Mouse (Mus musculus) R1 (cell line): ENCODE data around the gene Nkain1.
A peak's percentile ranks its signal among the peaks of the same experiment; 100 is the strongest.

Source experiments
- DNase-seq: peaks from one replicate; pipeline ENCODE4 v3.0.0-alpha.2; 2018; ENCODE audit warnings: low read depth, low spot score

The Nkain1 gene

DNA sequence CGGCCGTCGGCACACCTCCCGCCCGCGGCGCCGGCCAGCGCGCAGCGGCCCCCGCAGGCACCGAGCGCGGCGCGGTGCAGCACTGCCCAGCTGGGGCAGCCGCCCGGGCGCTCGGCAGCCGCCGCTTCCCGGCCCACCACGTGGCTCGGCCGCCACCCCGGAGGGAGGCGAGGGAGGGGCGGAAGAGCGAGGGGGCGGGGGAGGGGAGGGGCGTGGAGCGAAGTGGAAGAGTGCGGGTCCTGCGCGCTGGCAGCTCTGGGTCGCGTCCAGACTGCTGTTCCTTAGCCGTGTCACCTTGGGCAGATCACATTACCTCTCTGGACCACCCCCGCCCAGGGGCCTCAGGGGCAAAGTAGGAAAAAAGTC lies at the start of gene Nkain1:
Nkain1 (minus strand) TSS at position 126 of the 366 bp plus-strand sequence.
- DNase-seq = peak; percentile 68

DNA sequence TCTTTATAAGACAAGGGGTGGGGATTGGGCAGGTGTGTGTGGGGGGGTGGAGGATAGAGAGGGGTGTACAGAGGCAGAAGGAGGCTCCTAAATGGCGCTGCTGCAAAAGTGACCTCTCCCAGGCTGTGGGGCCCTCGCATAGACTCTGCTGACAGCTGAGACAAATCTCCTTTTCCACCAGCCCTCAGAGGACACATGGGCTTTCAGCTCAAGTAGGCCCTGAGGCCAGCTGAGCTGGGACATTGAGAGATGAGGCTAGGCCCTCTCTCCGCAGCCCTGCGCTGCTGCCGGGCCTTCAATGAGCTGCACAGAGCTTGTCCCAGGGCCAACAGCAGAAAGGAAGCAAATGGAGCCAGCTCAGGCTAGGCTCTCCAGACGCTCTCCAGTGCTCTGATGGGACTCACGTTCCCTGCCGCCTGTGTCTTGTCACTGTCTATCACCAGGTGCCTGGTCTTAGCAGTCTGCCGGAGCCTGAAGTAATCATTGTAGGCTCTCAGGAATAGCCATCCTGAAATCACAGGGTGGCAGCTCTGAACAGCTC lies 4.8 kb upstream of the Nkain1 start:
- no peak for DNase-seq

DNA sequence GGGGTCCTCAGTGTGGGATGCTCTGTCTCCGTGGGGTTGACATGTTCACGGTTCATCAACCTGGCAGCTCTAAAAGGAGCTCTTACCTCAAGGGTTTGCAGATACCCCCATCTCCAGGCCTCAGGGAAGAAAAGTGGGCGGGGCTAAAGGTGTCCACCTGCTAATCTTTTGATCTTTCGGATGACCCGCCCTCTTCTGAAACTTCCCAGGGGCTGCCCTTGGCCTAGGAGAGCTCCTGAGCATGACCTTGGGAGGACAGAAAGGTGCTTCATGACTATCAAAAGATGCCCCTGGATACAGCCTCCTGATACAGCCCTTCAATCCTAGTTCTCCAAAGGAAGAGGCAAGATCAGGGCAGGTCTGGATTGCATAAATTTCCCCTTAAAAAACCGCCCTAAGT lies 3.1 kb upstream of the Nkain1 start:
- DNase-seq = peak; percentile 48

DNA sequence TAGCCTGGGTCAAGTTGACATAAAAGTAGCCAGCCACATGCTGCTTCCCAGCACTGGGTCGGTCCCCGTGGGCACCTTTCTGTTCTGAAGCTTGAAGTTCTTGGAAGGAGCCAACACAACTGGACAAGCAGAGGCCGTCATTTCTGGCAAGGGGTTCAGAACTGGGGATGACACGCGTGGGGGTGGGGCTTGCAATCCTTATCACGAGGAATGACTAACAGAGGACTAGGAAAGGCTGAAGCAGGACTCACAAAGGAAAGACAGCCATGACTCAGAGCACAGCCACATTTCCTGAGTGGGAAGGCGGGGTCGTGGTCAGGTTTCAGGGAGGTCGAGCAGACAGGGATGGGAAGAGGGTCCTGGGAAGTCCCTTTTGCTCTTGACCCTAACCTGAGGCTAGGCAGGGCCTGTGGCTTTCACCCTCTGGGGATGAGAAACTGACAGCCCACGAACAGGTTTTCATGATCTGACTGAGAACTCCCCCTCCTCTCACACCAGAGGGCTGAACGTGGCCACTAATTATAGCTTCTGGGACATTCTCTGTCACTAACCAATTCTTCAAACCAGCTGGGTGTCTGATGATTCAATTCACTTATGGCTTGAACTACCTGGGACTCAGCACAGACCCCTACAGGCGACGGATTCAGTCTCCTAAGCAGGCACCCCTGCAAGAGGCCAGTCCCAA lies 2.4 kb upstream of the Nkain1 start:
- DNase-seq = no peak

DNA sequence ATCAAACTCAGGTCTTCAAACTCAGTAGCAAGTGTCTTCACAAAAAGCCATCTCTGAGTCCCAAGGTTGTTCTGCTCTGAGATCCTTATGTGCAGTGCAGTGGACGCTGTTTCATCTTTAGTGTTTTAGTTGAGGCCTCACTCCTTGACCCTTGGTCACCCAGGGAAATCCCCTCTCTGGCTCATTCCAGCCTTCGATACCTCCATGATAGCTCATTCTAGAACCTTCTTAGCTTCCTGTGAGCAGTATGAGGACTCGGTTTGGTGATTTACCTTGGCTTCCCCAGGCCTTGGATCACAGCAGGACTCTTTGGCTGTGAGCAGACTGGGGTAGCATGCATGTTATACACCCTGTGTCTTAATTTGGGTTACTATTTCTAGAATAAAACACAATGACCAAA lies 1.6 kb upstream of the Nkain1 start:
- DNase-seq = no peak

DNA sequence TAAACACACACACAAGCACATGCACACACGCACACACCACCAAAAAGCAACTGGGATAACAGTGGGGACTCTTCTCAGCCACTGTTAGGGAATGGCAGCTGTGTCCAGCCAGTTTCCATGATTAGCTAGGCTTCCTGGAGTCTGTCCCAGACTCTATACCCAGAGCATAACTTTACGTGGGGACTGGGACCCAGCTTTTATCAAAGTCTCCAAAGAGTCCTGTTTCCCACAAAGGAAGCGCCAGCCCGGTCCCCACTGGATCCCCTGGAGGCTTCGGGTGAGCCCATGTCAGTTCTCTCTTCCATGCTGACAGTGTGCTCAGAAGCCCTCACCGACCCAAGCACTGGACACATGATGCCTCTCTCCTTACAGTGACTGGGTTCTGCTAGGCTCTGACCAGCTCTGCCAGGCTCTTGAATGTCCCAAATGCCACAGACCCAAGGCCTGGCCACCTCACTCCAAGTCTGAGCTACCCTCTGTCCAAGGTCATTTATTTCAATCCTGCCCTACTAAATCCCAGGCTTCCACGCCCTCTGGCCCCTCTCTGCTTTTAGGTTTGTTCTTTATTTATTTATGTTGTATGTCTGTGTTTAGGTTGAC lies 988 bp upstream of the Nkain1 start:
- no peak for DNase-seq

DNA sequence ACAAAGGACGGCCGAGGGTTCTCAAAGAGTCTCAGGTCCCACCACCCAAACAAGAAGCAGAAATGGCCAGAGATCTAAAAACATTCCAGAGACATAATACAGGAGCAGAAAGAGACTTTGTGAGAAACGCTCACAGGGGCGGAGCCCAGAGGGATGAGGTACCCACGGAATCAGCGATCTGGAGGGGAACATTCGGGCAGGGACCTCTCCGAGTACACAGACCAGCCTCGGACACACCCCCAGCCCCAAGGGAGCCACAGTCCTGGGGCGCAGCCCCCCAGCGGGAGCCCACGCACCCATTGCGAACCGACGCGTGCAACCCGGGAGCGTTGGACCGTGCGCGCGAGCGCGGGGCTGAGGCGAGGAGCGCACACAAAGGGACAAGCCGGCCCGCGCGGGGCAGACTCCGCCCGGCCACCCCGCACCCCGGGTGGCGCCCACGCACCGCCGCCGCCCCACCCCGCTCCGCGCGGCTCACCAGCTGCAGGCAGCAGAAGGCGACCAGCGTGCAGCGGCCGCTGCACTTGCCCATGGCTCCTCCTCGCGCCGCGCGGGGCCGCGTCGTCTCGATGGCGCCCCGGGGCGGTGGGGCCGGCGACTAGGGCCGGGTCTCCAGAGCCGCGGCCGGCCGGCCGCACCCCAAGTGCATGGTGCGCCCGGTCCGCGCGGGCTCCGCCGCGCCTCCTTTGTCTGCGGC lies 474 bp downstream of the Nkain1 start:
- DNase-seq = peak; percentile 44

DNA sequence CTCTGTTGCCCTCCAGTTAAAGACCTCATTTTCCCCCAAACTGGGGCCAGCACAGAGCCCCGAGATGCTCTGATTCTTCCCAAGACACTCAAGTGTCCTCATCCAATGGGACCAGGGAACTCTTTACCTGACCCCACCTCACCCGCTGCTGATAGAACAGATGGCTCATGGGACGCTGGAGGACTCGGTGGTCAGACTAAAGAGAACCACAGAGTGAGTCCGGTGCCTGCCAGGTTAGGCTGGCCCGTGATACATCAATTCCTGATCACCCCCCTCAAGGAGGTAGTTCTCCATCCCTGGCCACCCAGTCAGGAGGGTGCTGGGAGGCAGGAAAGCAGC lies 992 bp downstream of the Nkain1 start:
- DNase-seq = no peak

DNA sequence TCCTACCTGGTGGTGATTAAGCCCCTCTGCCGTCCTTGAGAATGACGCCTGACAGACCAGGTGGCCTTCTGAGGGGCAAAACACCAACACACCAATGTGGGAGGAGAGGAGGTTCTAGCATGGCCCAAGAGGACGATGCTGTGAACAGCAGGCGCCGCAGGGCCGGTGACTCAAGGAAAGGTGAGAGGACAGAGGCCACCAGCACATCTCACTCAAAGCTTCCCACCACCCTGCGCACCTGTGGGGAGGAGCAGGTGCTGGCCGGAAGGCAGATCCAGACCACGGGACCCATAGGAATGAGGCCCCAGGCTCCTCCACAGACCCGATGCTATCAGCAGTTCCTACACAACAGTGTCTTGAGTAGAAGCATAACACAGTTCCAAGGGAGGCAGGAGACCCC lies 1.4 kb downstream of the Nkain1 start:
- DNase-seq = no peak

DNA sequence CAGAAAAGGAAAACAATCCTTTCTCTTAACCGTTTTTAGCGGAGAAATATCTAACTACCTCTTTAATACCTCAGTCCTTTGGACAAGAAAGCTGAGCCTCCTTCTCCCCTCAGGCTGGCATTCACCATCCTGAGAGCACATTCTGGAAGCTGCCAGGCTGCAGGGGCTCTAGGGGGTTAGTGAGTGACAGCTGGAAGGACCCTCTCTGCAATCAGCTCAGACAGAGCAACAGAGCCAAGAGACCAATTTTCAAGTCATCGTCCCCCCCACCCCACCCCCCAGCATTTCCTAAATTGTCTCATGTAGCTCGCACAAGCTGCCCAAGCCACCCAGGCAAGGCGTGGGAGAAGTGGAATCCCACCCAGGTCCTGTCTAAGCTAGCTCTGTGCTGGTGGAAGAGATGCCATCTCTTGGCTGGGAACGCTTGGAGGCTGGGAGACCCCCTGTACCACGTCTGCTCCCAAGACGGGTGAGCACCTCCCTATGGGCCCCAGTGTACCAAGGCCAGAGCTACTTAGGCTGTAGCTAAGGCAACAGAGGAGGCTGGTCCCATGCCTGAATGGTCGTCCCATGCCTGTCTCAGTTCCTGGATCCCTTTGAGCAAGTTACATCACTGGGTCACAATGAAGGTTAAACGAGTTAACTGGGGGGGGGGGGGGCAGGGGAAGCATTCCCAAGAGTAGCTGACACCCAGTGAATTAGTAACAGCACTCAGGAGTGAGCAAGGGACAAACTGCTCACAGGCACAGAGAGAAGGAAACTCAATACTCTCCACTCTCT lies 2.8 kb downstream of the Nkain1 start:
- DNase-seq = no peak

DNA sequence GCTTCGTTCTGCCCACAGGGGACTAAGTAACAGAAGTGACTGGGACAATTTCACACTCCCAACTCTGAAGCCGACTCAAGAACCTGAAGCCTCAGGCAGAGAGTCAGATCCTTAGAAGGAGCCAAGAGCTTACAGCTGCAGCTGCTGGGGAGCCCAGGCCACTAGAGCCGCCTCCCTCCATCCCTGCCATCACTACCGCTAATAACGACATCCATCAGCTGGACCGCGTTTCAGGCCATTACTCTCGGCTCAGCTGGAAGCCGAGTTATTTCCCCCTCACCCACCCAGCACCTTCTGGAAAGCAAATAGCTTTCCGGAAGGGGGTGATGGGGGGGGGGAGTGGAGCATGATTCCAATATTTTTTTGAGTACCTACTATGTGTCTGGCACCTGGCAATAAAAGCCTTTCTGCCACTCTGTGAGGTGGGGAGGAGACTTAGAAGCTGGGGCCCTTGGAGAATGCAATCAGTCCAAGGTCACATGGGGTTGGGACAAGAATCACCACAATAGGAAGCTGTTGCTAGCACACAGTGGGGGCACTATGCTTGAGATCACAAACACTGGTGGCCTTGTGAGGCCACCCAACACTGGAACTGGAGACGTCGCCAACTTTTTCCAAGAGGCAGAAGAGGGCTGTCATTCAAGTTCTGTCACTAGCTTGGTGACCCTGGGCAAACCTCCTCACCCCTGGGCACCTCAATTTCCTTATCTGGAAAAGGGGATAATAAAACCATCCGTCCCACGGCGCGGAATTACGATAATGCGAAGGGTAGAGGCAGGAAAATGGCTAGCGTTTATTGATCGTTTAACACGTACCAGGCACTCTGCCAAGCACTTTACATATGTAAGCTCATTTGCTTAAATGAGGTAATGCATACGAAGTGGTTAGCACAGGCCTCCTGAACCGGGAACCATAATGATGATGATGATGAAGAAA lies 5.7 kb downstream of the Nkain1 start:
- DNase-seq = no peak

DNA sequence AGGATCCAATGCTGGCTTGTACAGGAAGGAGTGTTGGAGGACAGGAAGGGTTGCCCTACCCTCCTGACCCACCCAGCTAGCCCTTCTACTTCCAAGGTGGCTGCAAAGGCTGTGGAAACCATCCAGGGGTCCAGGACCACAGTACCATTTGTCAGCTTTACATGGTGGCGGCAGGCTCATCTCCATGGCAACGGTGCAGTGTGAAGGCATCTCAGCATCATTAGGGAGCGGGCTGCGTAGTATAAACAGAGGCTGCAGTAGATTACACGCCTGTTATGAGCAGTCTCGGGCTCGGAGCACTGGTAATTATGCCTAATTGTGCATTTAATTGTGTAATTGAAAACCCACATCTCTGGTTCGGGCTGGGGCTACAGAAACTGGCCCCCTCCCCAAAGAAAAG lies 10.2 kb downstream of the Nkain1 start:
- DNase-seq = peak; percentile 32

DNA sequence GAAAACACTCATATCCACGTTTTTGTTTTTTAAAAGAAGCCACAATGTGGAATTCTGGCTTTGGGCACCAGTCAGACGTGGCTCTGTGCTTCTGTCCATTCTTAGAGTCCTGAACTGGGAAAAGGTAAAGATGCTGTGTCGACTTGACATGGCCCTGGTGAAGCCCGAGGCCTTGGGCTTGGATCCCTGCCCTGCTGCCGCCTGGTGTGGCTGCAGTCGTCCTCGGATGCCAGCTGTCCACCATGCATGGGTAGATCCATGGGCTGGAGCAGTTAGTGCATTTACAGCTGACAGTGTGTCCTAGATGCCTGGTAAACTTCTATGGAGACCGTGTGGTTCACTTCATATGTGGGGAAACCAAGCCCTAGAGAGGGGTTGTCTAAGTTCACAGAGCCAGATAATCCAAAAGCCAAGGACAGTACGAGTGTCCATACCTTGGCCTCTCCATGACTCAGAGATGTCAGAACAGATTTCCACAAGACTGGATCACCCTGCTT lies 10.7 kb downstream of the Nkain1 start:
- DNase-seq = no peak

DNA sequence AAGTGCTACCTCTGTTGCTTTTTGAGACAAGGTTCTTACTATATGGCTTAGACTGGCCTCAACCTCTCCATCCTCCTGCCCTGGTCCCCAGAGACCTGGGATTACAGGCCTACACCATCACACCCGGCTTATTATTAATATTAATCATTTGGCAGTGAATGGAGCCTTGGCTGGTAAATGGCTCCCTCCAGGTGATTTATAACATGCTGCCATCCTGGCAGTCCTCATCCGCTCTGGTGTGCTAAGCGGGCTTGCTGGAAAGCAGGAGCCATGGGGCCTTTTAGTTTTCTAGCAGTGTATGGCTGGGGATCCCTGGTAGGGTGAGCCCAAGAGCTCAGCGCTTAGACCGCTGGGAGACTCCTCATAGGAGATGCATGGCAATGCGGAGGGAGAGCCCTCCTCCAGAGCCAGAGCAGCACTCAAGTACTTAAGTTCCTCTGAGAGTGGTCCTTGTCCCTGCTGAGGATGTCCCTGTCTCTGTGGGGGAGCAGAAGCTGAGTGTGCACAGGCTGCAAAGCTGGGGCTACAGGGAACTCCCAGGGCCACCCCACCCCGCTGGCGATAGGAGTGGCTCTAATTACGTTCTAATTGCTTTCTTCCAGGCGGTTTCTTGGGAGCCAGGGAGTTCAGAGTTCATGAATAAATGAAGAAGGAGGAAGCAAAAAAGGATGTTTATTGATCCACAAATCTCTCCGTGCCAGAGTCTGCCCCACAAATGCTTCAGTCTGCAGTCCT lies 13.2 kb downstream of the Nkain1 start:
- peak; percentile 30 for DNase-seq

DNA sequence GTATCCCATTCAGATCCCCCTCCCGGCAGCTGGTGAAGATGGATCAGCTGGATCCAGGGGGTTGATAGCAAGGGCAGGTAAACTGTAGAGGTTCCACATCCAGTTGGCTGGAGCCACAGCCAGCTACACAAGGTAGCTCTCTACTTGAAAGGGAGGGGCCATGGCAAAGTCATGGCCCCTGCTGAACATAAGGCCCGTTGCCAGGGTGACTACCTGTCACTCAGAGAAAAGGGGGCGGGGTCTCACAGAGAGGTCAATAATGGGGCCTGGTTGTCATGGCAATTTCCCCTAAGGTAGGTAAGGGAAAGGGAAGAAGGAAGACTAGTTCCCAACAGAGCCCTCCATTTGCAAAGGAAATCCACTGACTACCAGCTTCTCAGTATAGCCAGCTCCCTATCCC lies 14.8 kb downstream of the Nkain1 start:
- peak; percentile 93 for DNase-seq

DNA sequence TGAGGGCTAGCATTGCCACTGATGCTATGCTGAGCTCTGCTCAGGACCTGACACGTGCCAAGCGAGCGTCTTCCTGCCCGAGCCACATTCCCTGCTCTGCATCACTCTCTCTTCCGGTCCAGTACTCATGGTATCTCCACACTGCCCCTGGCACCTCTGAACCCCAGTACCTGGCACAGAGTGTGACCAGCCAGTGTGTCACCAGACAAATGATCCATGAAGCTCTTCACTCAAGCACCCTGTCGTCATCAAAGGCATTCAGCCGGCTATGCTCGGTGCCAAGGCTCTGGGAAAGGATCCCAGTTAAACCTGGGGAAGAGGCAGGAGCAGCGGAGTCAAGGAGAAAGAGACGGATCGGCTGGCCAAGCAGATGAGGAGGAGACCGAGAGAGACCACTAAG lies 16.1 kb downstream of the Nkain1 start:
- DNase-seq = no peak

DNA sequence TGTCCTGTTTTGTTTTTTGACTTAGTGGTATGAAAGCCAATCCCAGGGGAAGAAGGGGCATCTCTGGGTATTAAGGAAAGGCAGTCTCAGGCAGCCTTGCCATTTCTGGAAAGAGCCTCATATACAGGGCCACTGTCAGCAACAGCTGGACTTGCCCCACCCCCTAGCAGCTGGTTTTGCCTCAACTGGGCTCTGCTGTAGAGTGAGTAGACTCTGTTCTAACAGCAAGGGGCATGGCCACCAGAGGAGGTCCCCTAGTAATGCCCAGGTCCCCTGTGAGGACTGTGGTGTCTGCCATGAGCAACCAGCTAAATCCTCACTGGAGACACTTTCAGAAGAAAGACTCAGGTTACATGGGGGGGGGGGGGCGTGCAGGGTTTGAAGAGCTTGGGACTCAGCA lies 17.0 kb downstream of the Nkain1 start:
- DNase-seq = no peak

DNA sequence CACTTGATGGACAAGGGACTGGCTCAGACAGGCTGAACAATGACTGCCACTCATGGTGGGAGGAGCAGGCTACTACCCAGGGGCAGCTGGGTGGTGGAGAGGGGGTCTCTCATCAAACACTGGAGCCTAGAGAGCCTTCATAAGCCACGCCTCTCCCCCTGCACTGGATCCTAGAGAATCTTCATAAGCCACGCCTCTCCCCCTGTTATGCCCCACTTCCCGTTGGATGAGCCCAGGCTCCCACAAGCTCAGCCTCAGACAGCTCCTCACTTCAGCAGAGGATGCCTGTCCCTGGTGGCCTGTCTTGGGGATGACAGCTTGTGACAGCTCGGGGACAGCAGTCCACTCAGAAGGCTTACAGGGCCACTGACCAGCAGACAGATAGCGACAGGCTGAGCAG lies 17.7 kb downstream of the Nkain1 start:
- DNase-seq = peak; percentile 85

DNA sequence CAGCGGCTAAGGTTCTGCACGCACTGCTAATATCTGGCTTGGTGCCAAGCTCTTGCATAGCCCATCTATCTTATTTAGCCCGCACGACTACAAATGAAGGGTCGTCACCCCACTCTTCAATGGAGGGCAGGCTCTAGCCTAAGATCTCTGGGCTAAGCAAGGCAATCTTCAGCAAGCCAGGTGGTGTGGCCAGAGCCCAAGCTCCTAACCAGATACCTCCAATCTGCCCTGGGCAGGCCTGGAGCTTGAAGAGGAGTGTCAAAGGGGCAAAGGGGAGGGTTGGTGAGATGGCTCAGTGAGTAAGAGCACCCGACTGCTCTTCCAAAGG lies 20.9 kb downstream of the Nkain1 start:
- no peak for DNase-seq
